Mouse (Mus musculus) kidney, adult 2 months (tissue): Measurements from ENCODE around the gene Timm17b.

Experiments used
- CTCF ChIP-seq: fragments of 200-500 bp; conservative IDR thresholded peaks from 2 replicates; pipeline ENCODE4 v1.5.1; 2011; ENCODE audit warnings: low read depth, mild to moderate bottlenecking, control low read depth, low read length, moderate library complexity, mixed read lengths; ENCODE audit not compliant: insufficient read depth, insufficient read length
- POLR2A ChIP-seq: fragments of 200-500 bp; IDR thresholded peaks from one replicate; pipeline ENCODE4 v1.6.1; 2011; ENCODE audit warnings: low read depth, low read length, control low read depth

- TF ChIP-seq CTCF (peak; percentile 51), POLR2A (no peak)
Observed at GRCm38 (mm10) chrX:7879819-7880218, 19.3 kb upstream of the Timm17b start.
